Mouse (Mus musculus) left cerebral cortex, postnatal 4 days (tissue): Measurements from ENCODE around the gene Cyp2a12. TPM values are rescaled to one million over a fixed set of nuclear protein-coding genes. Genes with fewer than 3 reads are reported as not detected.
"Not testable (repeated sequence)": the region's sequence is repeated elsewhere in the genome, so short reads cannot be mapped to it uniquely, and the experiment has no call there.

Experiments
- DNase-seq: peaks from one replicate; pipeline ENCODE4 v3.0.0-alpha.2; 2022
- intact Hi-C: fragments of 180-260 bp; cut with DNase I; formaldehyde crosslinking; loops from one replicate; pipeline ENCODE4 v1.15.1; 2025
- total RNA-seq, 2 experiments: library from RNA; stranded (reverse); gene quantifications; 2 replicates each; pipeline ENCODE4 v1.2.3; 2021

Cyp2a12 gene
- not detected for total RNA-seq

DNA sequence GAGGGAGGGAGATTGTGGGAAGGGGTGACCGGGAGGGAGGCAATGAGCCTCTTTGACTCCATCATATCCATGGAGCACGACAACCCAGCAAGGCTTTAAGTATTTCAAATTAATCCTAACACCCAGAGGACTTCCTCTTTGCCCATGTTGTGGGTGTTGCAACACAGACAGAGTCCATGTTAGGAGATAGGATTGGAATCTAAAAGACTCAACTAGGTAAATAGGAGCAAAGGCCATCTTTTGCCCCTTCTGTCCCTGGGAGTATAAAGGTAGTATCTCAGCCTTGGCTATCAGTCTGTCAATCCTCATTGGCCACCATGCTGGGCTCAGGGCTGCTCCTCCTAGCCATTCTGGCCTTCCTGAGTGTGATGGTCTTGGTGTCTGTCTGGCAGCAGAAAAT is at the start of gene Cyp2a12:
Gene Cyp2a12 (plus strand): TSS at position 293 of the 400 bp plus-strand sequence.
- intact Hi-C loops: no loop called here
- DNase-seq: no peak

- not testable (repeated sequence) for DNase-seq
Measured at GRCm38 (mm10) chr7:26981464-26981863, 47.4 kb upstream of the Cyp2a12 start.

DNA sequence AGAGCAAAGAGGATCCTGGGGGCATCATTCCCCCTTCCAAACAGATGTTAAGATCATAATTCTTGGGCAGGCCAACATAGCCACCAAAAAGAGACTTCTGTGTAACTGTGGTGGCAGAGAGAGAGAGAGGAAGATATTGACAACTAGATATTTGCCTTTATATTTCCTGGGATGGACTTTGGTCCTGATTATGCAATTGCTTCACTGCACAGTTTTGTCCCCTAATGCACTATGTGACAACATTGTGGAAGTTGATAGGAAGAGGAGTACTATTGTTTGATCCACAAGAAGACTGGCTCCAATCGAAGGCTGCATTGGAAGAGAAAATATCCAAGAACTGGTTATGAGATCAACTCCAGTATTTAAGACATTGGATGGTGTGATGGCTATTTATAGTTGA is 46.9 kb upstream of the Cyp2a12 start:
- intact Hi-C loops: not testable (repeated sequence)

More at GRCm38 (mm10) chr7:26981464-26981863, 47.4 kb upstream of the Cyp2a12 start:
- intact Hi-C loops: not testable (repeated sequence)

DNA sequence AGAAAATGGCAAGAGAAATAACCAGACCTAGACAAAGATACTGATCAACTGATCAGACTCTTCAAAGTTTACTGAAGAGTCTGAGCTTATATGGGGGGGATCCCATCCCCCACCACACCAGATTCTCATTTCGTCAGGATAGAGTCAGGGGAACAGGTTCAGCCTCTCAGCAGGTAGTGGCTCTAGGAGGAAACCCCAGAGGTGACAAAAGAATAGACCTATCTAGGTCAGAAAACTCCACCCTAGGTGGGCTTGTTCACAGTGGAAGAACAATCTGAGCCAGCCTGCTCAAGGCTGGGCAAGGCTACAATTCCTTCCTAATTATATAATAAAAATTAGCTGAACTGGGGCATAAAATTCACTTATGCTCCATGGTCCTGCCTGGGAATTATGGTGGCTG is 46.3 kb upstream of the Cyp2a12 start:
- no peak for DNase-seq
- intact Hi-C loops: no loop called here

More for the DNA sequence above, 46.9 kb upstream of the Cyp2a12 start:
- not testable (repeated sequence) for DNase-seq

- intact Hi-C loops, DNase-seq: not testable (repeated sequence)
Measured at GRCm38 (mm10) chr7:26983151-26983550, 45.7 kb upstream of the Cyp2a12 start.

DNA sequence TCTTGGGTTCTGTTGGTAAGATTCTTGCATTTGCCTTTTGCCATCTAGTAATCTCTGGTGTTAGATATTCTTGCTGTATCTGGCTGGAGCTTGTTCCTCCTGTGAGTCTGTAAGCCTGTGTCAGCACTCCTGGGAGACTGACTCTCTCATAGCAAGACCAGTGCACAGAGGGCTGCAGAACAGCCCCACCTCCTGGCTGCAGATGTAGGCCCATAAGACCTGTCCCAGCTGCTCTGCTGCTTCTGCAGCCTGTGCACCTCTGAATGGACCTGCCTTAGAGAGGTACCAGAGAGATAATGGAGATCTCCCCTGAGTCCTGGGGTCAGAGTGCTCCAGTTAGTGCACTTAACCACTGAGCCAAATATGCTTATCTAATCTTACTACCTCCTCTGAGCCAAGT is 2.3 kb upstream of the Cyp2a12 start:
- intact Hi-C loops, DNase-seq: not testable (repeated sequence)

- intact Hi-C loops, DNase-seq: not testable (repeated sequence)
Measured at GRCm38 (mm10) chr7:27048886-27049285, 20.0 kb downstream of the Cyp2a12 start.

GRCm38 (mm10) chr7:27059333-27059732 is 30.5 kb downstream of the Cyp2a12 start:
- DNase-seq, intact Hi-C loops: not testable (repeated sequence)

DNA sequence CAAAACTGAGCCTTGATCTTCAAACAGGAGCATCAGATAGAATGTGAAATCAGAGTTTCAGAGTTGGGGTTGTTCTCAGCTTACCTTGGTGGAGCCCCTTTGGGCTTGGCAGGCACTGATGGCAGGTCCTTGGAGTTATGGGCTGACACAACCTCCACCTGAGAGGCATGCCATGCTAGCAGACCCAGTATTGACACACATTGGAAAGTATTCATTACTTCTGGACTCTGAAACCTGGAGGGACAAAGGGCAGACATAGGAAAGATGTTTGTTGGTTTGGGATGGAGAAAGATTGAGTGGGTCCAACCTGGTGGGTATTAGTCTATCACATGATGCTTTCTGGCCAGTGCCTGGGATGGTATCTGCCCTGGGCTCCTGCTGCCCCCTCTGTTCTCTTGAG is 31.0 kb downstream of the Cyp2a12 start:
- intact Hi-C loops, DNase-seq: not testable (repeated sequence)

GRCm38 (mm10) chr7:27078641-27079040 is 49.8 kb downstream of the Cyp2a12 start:
- intact Hi-C loops: no loop called here
- DNase-seq: no peak

GRCm38 (mm10) chr7:27081625-27082024 is 52.7 kb downstream of the Cyp2a12 start:
- intact Hi-C loops: no loop called here
- DNase-seq: no peak

Other genes with a start within 250 kb of the Cyp2a12 start
- gene Cyp2g1, start 220.2 kb upstream of the Cyp2a12 start, total RNA-seq: not detected
- not detected for gene Cyp2a5, start 193.8 kb upstream of the Cyp2a12 start, total RNA-seq
- not detected for gene Cyp2a22, start 89.7 kb upstream of the Cyp2a12 start, total RNA-seq
- gene Cyp2f2, start 90.8 kb downstream of the Cyp2a12 start, total RNA-seq: not detected
- not detected for gene Cyp2t4, start 124.6 kb downstream of the Cyp2a12 start, total RNA-seq
- gene Egln2, start 137.7 kb downstream of the Cyp2a12 start, total RNA-seq: 10 to 100 TPM; 89.8 to 91.3 TPM
- 10 to 100 TPM; 86.0 to 89.0 TPM for gene Rab4b, start 149.8 kb downstream of the Cyp2a12 start, total RNA-seq
- not detected for gene Gm21983, start 152.0 kb downstream of the Cyp2a12 start, total RNA-seq
- 1 to 10 TPM; 2.3 to 2.4 TPM for gene Mia, start 152.1 kb downstream of the Cyp2a12 start, total RNA-seq
- gene BC024978, start 166.7 kb downstream of the Cyp2a12 start, total RNA-seq: 10 to 100 TPM; 16.3 to 18.0 TPM
- 100 to 1,000 TPM in 1 of 2 experiments, 10 to 100 TPM in 1; 98.6 to 110 TPM for gene Snrpa, start 167.2 kb downstream of the Cyp2a12 start, total RNA-seq
- 10 to 100 TPM; 14.1 to 14.3 TPM for gene Itpkc, start 199.6 kb downstream of the Cyp2a12 start, total RNA-seq
- gene Coq8b, start 203.9 kb downstream of the Cyp2a12 start, total RNA-seq: 10 to 100 TPM; 23.6 to 27.0 TPM
- 100 to 1,000 TPM; 101 to 104 TPM for gene Numbl, start 229.4 kb downstream of the Cyp2a12 start, total RNA-seq